Mouse (Mus musculus) spleen, postnatal 10 days (tissue): Measurements from ENCODE around the gene Acot2.
"Not testable (repeated sequence)": the region's sequence is repeated elsewhere in the genome, so short reads cannot be mapped to it uniquely, and the experiment has no call there.

Experiments
- DNase-seq, 2 experiments: peaks; one replicate each; pipeline ENCODE4 v3.0.0; 2021 to 2022; ENCODE audit warnings: low spot score in 2 of 2

The Acot2 gene

DNA sequence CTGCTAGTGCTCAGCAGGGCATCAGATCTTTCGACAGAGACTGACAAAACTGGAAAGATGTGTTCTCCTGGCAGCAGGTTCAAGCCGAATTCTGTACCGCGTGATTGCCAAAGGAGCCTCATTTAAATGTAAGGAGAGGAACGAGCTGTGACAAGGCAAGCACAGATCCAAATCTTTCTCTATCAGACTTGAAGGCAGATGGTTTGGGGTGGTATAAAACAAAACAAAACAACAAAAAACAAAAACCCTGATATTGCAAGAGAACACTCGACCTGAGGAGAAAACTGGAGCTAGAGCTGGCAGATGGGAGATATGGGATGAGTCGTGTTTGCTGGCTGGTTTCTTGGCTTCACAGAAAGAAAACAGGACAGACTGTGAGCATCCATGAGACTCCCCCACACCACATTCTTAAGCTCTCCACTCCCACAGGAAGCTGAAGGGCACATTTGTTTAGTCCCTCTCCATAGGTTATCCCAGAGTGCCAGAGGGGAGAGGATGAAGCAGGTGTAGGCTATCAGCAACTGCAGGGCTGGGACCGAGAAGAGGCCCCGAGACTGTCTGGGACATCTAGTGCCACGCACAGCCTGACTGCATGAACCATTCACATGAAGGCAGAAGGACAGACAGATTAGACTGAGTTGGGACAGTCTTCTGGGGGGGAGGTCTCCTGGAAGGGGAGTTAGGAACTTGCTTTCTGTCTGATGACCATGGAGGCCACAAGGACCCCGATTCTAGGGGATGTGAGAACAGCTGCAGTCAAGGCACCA, 10.9 kb downstream of the Acot2 start:
- DNase-seq, result no peak

DNA sequence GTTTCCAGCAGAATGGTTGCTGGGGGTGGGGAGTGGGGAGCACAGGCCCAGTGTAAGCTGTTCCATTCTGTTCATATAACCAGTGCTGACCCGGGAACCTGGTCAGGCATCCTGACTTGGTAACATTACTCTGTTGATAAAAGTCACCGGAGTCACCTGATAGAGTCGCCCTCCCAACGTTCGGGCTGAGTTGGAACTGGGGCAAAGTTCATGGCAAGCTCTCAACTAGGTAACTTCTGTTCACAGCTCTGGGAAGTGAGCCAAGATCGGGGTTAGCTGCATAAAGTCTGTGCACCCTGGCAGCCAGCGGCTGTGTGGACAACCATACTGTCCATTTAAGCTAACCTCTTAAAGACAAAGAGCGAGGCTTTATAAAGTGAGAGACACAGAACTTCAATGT, 11.6 kb downstream of the Acot2 start:
- not testable (repeated sequence) for DNase-seq

- no peak for DNase-seq
Observed at GRCm38 (mm10) chr12:84000418-84000817, 12.8 kb downstream of the Acot2 start.

DNA sequence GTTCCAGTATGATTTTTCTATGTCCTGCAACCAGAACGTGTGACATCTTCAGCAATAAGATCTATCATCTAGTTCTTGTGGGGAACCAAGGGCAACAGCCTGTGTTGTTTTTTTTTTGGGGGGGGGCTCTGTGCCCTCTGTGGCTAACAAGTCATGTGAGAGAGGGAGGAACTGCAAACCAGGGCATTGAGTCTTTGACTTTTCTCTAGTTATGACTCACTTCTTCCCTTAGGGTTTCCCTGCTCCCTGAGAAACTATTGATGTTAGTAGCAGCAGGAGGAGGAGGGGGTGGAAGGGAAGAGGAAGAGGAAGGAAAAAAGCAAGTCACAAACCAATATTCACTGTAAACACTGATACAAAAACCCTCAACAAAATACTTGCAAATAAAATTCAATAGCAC, 16.2 kb downstream of the Acot2 start:
- DNase-seq, result no peak

GRCm38 (mm10) chr12:84008251-84008650, 20.6 kb downstream of the Acot2 start:
- no peak for DNase-seq

DNA sequence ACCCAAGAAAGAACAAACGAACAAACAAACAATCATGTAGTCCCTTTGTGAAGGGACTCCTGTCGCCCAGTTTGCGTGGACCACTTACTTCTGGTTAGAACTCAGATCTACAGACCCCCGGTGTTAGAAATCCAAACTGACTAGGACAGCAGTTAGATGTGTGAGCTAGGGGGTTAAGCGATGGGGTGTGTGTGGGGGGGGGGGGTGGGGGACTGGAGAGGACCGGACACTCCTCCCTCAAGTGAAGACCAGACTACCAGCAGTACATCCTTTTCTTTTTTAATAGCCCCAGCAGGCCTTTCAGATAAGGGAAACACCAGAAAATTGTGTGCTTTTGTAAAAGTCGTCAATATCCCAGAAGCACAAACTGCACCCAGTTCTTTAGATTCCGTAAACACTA, 21.1 kb downstream of the Acot2 start:
- DNase-seq, result no peak

GRCm38 (mm10) chr12:84009171-84009965, 21.7 kb downstream of the Acot2 start, which contains the start of gene Acot1:
Acot1 (plus strand) TSS chr12:84009490.
- DNase-seq, result peak in 1 of 2 experiments; percentile 54

GRCm38 (mm10) chr12:84010201-84010600, 22.5 kb downstream of the Acot2 start:
- no peak for DNase-seq

DNA sequence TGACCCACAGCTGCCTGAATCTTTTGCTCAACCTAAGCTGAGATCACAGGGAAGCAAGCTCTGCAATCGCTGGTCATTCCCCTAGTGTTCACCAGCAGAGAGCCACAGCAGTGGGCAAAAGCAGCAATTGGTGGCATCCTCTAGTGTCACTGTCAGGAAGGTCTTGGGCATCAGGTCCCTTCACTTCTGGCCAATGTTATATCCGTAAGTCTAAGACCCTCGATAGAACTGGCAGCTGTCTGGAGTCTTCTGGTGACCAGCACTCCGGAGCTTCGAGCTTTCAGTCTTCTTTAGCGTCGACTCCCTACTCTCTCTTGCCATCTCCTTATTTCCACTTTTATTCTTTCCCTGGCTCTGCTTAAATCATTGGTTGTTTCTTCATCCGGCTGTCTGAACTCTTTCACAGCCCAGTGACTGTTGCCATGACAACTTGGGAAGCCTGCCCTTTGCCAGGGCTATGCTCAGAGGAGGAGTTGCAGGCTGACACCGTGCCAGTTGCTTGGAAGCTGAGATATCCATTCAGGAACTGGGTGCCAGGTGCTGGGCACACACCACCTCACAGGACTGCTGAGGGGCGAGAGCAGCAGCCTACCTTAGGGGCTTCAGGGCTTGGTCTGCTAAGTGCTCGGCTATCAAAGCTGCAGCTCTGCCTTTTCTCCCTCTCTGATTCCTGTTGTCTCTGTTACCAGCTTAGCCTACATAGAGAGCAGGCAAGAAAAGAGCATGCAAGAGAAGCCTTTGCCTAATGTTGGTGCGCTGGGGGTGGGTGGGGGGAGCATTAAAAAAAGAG, 23.8 kb downstream of the Acot2 start:
- DNase-seq, result peak in 1 of 2 experiments; percentile 25

- no peak for DNase-seq
Observed at GRCm38 (mm10) chr12:84013130-84013529, 25.5 kb downstream of the Acot2 start.

- DNase-seq, result no peak
Observed at GRCm38 (mm10) chr12:84013701-84014100, 26.0 kb downstream of the Acot2 start.

GRCm38 (mm10) chr12:84020528-84020927, 32.9 kb downstream of the Acot2 start:
- DNase-seq, result peak in 1 of 2 experiments; percentile 35

DNA sequence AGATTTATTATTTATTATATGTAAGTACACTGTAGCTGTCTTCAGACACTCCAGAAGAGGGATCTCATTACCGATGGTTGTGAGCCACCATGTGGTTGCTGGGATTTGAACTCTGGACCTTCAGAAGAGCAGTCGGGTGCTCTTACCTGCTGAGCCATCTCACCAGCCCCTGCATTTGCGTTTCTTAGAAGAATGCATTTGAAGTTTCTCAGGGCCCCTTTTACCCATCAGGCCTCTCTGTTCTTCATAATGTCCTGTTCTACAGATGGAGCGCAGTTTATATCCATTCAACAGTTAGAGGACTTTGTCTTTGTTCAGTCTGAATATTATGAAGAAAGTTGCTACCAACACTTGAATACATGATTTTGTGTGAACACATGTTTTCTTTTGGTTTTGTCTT, 34.6 kb downstream of the Acot2 start:
- not testable (repeated sequence) for DNase-seq

DNA sequence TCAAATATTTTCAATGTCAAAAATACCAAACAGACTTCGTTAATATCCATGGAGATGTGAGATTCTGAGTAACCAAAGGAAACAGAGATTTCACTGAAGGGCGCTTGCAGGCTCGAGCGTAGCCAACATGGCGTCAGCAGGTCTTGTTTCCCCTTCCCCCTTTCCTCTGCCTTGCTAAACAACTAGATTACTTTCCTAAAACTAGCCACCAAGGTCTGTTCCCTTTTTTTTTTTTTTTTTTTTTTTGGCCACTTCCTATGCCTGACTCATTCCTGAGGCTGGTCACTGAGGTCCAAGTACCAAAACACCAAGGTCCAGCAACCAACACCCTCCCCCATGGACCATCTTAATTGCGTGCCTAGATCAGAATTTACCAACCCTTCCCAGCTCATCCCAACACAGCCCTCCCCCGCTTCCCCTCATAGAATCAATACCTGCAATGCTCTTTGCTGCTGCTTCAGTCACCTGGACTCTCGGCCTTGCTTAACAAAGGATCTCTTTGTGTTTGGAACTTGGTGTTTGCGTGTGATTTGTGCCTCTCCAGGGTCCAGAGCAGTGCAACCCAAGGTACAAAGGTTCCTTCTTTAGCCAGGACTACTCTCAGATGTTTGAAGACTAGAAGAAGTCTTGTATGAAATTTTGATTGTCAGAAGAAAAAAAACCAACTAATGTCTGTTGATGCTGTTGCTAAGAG, 35.5 kb downstream of the Acot2 start:
- DNase-seq, result no peak

GRCm38 (mm10) chr12:84025888-84026287, 38.2 kb downstream of the Acot2 start:
- DNase-seq, result no peak

DNA sequence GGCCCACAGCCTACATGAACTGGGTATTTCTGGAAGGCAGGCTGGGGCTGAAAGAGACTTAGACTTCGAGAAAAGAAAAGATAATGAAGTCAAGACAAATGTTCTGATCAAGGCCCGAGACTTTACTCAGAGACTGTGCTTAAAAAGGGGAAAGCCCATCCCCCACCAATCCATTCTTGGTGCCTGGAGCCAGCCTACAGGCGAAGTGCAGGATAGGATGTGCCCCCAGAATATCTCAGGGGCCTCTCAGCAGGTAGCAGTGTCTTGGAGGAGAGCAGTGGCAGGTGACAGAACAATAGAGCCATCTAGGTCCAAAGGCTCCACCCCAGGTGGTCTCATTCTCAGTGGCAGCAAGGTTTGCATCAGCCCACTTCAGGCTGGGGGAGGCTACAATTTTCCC, 40.7 kb downstream of the Acot2 start:
- not testable (repeated sequence) for DNase-seq

- DNase-seq, result not testable (repeated sequence)
Observed at GRCm38 (mm10) chr12:84029043-84029442, 41.4 kb downstream of the Acot2 start.

DNA sequence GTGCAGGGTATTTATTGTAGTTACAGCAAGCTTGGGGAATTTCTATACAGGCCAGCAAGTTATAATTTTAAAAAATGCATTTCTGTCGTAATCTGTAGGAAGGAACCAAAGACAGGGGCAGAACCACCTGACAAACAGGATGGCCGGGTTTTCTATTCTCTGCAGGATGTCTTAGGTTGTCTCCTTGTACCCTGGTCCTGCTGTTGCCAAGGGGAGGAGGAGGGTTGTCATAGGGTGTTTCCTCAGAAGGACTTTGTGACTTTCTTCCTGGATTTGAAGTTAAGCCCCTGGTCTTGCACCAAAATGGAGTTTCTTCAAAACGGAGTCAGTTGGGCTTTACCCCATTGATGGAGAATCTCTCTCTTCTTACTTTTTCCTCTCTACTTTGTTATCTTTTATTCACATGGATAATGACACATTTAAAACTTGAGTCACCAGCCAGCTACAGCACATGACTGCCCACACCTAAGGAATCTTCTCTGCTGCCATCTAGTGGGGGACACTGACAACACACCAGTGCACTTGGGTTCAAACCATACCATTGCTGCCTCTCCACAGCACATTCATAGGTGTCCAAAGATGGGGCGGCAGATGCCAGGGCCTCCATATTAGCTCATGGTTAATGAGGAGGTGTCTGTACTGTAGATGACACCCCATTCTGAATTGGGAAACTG, 43.1 kb downstream of the Acot2 start:
- DNase-seq, result peak; percentile 52 to 78

DNA sequence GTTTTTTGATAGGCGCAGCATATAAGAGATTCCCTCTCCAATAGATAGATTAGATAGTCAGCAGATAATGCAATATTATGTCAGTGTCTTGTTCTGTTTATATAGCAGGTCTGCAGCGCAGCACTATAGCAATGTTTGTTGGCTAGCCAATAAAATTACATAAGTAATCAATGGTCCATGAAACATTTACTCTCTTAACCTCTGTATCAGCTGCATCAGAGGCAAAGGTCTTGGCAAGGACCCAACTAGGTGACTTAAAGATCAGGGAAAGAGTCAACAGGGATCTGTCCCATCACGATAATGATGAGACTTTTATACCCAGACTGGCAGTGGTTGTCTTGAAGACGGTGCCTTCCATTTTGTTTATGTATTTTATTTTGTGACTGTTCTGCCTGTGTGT, 45.2 kb downstream of the Acot2 start:
- no peak for DNase-seq

DNA sequence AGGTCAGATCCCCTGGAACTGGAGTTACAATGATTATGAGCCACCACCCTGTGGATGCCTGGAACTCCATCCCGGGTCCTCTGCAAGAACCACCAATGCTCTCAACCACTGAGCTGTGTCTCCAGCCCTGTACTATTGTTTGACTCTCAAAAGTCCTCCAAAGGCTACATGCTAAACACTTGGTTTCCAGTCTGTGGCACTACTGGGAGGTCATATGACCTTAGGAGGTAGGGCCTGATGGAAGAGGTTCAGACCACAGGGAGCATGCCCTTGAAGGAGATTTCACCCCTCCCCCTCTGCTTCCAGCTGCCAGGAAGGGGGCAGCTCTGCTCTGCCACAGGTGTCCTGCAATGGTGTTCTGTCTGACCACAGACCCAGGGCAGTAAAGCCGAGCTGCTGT, 45.6 kb downstream of the Acot2 start:
- DNase-seq, result not testable (repeated sequence)

GRCm38 (mm10) chr12:84034108-84034507, 46.4 kb downstream of the Acot2 start:
- no peak for DNase-seq
